Mouse (Mus musculus): ENCODE results near the gene Trappc4. TPM values are rescaled to one million over a fixed set of nuclear protein-coding genes. Genes with fewer than 3 reads are reported as not detected.
"Not testable (repeated sequence)": the region's sequence is repeated elsewhere in the genome, so short reads cannot be mapped to it uniquely, and the experiment has no call there.

Gene Trappc4
- 216 and 244 TPM in 2 replicates for polyA plus RNA-seq (2016; fragmentation: Nextera tagmentation; extraction: Ambion mirVana)

DNA sequence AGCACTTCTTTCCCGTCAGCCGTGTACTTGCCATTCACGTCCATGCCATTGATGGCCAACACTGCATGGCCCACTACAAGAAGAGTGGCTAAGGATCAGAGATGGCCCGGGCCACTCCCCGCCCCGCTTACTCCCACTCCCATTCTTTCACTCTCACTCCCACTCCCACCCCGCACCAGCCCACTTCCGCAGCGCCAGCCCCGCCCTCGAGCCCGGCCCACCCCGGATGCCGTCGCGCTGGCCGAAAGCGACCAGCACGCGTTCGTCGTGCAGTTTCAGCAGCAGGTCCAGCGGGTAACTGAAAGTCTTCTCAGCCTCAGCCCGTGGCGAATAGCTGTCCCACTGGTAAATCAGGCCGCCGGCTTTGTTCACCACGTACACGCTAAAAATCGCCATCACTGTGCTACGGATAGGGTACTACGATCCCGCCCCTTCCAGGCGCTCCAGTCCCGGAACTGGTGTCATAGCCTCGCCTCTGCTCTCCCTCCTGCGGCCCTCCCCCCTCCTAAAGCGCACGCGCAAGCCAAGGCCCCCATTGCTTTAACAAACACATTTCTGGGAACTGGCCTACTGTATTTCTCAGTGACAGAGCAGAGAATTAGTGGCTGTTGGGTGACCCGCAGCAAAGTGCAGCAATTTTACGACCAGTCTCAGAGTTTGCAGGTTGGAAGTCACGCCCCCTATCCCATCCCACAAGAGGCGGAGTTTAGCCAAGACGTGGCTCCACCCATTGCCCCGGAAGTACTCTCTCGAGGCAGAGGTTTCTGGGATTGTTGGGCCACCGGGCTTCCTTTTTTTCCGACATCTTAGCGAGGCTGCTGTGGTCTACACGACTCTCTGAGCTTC is at the start of gene Trappc4, which contains the start of gene Rps25:
Trappc4 (minus strand) TSS at position 695 of the 846 bp plus-strand sequence.
Rps25 (plus strand) TSS at position 234 of the 846 bp plus-strand sequence.
- under 1% methylated on average over 51 of the region's 51 CpGs for WGBS
- DNase-seq (ENCODE audit: low spot score) = peak; percentile 97
- peaks cover 75% of the 10 kb centered on the region for H3K36me3 ChIP-seq
- no peaks in the 10 kb centered on the region for H3K9me3 ChIP-seq (replicated peaks)
- peak within 1 kb of the TSS; percentile 93 for H3K4me3 ChIP-seq
- H3K4me1 ChIP-seq = peaks cover 29% of the 10 kb centered on the region
- H3K27ac ChIP-seq (replicated peaks) = peak within 1 kb of the TSS; percentile 94
- no peaks in the 10 kb centered on the region for H3K27me3 ChIP-seq (ENCODE audit: low read depth, poor library complexity, severe bottlenecking)

DNA sequence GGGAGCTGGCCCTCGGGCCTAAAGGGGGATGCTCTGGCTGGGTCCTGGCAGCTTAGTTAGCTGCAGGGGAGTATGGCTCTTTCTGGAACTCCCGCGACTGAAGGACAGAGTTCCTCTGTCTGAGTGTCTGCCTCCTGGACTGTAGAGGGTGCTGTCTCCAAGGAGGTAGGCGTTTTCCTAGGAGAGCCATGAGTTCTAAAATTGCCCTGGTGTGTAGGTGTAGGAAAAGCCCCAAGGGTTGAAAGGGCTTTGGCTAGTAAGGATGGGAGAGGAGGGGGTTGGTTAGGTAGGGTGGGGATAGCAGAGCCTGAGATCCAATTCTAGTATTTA is 47.5 kb upstream of the Trappc4 start, which contains the start of gene Upk2:
Upk2 (minus strand) TSS at position 86 of the 330 bp plus-strand sequence.
- 16% methylated on average over 4 of the region's 4 CpGs for WGBS

DNA sequence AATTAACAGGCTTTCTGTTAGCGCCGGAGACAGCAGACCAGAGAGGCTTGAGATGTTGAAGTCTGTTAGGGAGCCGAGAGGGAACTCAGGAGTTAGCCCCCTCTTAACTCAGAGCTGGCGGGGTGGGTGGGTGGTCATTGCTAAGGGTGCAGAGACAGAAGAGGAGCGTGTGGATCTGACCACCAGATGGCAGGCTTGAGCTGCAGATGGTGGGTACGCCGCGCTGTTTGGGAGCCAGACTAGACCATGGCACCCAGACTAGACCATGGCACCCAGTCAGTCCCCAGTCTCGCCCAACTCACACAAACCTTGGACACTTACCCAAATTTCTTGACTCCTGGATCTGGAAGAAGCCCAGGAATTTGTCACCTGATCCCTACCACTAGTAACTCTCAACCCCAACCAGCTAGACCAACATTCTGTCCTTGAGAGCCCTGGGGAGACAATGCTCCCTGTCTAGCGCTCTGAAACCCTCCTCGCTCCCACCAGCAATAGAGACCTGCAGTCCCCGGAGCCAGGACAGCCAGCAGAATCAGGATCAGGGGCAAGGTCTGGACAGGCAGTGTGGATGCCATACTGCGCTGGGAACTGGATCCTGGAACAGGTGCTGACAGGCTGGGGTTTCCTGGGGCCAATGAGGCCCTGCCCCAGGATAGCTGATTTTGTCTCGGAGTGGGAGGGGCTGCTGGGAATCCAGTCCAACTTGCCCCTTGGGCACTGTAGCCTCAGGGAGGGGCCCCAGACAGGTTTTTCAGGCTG is 46.9 kb upstream of the Trappc4 start:
- Histone ChIP-seq H3K4me1 (peaks cover 43% of the 10 kb centered on the region), H3K36me3 (no peaks in the 10 kb centered on the region), H3K4me3 (no peak overlapping the region), H3K9me3 (replicated peaks) (no peaks in the 10 kb centered on the region), H3K27ac (replicated peaks) (peak overlapping the region; percentile 46; the same call in 1 of the 2 replicates), H3K27me3 (ENCODE audit: low read depth, poor library complexity, severe bottlenecking) (peaks cover 39% of the 10 kb centered on the region)
- peak; percentile 84 for DNase-seq (ENCODE audit: low spot score)
- WGBS = 9% methylated on average over 14 of the region's 14 CpGs

More for the DNA sequence above, 47.5 kb upstream of the Trappc4 start, which contains the start of gene Upk2:
- no peak within 1 kb of the TSS for H3K4me3 ChIP-seq
- H3K27ac ChIP-seq (replicated peaks) = peak within 1 kb of the TSS; percentile 52; the same call in 1 of the 2 replicates
- H3K36me3 ChIP-seq = no peaks in the 10 kb centered on the region
- no peak for DNase-seq (ENCODE audit: low spot score)
- no peaks in the 10 kb centered on the region for H3K9me3 ChIP-seq (replicated peaks)
- H3K4me1 ChIP-seq = peaks cover 43% of the 10 kb centered on the region
- peaks cover 39% of the 10 kb centered on the region for H3K27me3 ChIP-seq (ENCODE audit: low read depth, poor library complexity, severe bottlenecking)

DNA sequence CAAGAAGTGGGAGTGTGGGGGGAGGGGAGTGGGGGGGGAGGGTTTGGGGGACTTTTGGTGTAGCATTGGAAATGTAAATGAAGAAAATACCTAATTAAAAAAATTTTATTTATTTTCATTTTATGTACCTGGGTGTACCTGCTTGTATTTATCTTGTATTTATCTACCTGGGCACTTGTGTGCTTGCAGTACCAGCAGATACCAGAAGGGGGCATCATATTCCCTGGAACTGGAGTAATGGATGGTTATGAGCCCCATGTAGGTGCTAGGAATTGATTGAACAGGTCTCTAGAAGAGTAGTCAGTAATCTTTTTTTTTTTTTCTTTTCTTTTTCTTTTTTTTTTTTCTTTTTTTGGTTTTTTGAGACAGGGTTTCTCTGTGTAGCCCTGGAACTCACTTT is 43.0 kb upstream of the Trappc4 start:
- Histone ChIP-seq H3K9me3 (replicated peaks) (no peaks in the 10 kb centered on the region), H3K27me3 (ENCODE audit: low read depth, poor library complexity, severe bottlenecking) (peaks cover 32% of the 10 kb centered on the region), H3K4me1 (peaks cover 13% of the 10 kb centered on the region), H3K27ac (replicated peaks) (no peak overlapping the region), H3K4me3 (no peak overlapping the region), H3K36me3 (no peaks in the 10 kb centered on the region)
- no peak for DNase-seq (ENCODE audit: low spot score)

DNA sequence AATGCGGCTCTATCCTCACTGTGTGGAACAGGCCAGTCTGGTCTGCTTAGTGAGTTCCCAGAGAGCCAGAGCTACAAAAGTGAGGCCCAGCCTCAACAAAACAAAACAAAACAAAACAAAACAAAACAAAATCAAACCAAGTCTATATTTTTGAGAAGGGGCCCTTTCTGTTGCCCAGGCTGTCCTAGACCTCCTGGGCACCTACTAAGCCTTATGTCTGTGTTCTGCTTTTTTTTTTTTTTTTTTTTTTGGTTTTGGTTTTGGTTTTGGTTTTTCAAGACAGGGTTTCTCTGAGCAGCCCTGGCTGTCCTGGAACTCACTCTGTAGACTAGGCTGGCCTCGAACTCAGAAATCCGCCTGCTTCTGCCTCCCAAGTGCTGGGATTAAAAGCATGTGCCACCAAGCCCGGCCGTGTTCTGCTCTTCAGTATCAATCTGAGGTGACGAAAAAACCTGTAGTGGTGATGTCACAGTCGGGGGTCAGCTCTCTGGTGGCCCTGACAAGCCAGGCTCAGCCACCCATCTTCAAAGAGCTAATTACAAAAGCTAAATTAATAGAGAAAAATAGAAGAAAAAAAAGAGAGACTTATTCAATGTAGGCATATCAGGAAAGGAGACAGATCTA is 37.1 kb upstream of the Trappc4 start:
- not testable (repeated sequence) for H3K36me3 ChIP-seq; H3K27ac ChIP-seq (replicated peaks); H3K4me1 ChIP-seq; H3K27me3 ChIP-seq (ENCODE audit: low read depth, poor library complexity, severe bottlenecking); H3K4me3 ChIP-seq; DNase-seq (ENCODE audit: low spot score); H3K9me3 ChIP-seq (replicated peaks)
- 84% methylated on average over 7 of the region's 7 CpGs for WGBS

DNA sequence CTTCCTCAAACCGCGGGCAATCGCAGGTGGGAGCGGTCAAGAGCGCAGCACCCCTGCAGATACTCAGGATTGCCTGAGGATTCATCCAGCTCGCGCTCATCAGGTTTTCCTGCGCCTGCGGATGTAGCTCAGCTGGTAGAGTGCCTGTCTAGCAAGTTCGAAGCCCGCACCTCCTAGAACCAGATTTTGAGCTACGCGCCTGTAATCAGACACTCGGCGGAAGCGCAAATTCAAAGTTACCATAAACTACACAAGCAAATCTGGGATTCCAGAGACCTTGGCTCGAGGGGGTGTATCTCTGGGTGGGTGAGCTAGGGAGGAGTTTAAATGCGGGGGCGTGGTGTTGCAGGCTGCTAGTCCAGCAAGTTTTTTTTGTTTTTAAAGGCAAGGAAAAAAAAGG is 33.6 kb upstream of the Trappc4 start, which contains the start of gene Foxr1:
Foxr1 (minus strand) TSS at position 176 of the 400 bp plus-strand sequence.
- Histone ChIP-seq H3K27ac (replicated peaks) (no peak within 1 kb of the TSS), H3K36me3 (no peaks in the 10 kb centered on the region), H3K27me3 (ENCODE audit: low read depth, poor library complexity, severe bottlenecking) (no peaks in the 10 kb centered on the region), H3K9me3 (replicated peaks) (no peaks in the 10 kb centered on the region), H3K4me1 (no peaks in the 10 kb centered on the region), H3K4me3 (no peak within 1 kb of the TSS)
- no peak for DNase-seq (ENCODE audit: low spot score)
- WGBS = 77% methylated on average over 19 of the region's 19 CpGs

DNA sequence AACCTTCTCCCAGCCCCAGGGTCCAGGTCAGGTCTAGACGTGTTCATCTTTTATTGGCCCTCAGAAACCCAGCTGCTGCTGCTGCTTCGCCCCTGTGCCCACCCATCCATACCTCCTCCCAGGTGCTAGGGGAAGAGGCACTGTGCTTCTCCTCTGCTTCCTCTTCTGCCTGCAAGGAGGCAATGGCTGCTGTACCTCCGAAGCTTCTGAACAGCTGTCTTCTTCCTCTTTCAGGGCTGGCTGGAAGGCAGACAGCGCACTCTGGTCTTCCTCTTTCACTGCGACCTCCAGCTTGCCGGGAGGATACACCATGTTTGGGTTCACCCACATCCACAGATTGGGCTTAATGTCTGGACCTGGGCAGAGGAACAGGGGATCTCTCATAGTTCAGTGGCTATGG is 28.3 kb upstream of the Trappc4 start:
- DNase-seq (ENCODE audit: low spot score) = no peak

DNA sequence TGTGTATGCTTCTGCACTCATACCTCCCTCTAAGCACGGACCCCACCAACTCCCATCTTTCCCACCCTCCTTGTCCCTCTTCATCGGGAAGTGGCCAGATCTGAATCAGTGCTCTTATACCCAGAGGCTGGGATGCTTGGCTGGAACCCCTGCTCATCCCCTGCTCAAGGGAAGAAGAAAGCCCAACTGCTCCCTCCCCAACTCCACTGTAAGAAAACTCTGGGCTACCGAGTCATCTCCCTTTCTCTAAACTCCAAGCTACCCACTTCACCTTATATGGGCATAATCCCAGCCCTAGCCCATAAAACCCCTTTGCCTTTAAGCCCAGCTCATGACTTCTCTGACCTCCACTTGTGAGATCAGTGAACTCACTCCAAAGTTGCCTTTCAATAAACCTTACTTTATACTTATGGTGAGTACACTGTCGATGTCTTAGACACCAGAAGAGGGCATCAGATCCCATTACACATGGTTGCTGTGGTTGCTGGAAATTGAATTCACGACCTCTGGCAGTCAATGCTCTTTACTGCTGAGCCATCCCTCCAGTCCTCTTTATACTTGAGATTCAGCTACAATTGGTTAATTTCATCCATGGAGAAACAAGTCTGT is 25.3 kb upstream of the Trappc4 start:
- no peaks in the 10 kb centered on the region for H3K36me3 ChIP-seq
- 61% methylated on average over 5 of the region's 5 CpGs for WGBS
- DNase-seq (ENCODE audit: low spot score) = no peak

More for the DNA sequence above, 28.3 kb upstream of the Trappc4 start:
- H3K27ac ChIP-seq (replicated peaks) = no peak overlapping the region
- no peaks in the 10 kb centered on the region for H3K36me3 ChIP-seq
- H3K9me3 ChIP-seq (replicated peaks) = no peaks in the 10 kb centered on the region
- 84% methylated on average over 6 of the region's 6 CpGs for WGBS
- no peaks in the 10 kb centered on the region for H3K27me3 ChIP-seq (ENCODE audit: low read depth, poor library complexity, severe bottlenecking)
- H3K4me1 ChIP-seq = peaks cover 8% of the 10 kb centered on the region
- H3K4me3 ChIP-seq = no peak overlapping the region

DNA sequence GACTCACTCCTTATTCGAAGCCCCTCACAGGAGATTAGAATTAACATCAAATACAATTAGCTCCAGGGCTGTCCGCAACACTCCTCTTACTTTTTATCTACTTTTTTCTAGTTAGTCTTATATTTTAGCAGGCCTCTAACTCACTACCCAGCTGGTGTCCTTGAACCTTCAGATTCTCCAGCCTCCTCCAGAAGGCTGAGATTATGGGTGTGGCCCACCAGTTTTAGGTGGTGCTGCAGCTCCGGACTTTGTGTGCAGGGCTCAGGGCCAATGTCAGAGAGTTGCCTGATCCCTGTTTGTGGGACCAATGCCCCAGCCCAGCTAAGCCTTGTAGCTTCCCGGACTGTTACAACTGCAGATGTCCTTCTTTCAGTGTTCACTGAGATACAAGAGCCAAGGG is 16.2 kb upstream of the Trappc4 start:
- Histone ChIP-seq H3K9me3 (replicated peaks) (no peaks in the 10 kb centered on the region), H3K4me3 (no peak overlapping the region), H3K36me3 (no peaks in the 10 kb centered on the region), H3K27ac (replicated peaks) (no peak overlapping the region), H3K27me3 (ENCODE audit: low read depth, poor library complexity, severe bottlenecking) (no peaks in the 10 kb centered on the region), H3K4me1 (no peaks in the 10 kb centered on the region)
- DNase-seq (ENCODE audit: low spot score) = no peak
- 86% methylated on average over 4 of the region's 4 CpGs for WGBS

More for the DNA sequence above, 25.3 kb upstream of the Trappc4 start:
- H3K27me3 ChIP-seq (ENCODE audit: low read depth, poor library complexity, severe bottlenecking) = no peaks in the 10 kb centered on the region
- no peaks in the 10 kb centered on the region for H3K9me3 ChIP-seq (replicated peaks)
- H3K4me3 ChIP-seq = no peak overlapping the region
- peaks cover 8% of the 10 kb centered on the region for H3K4me1 ChIP-seq
- H3K27ac ChIP-seq (replicated peaks) = no peak overlapping the region

DNA sequence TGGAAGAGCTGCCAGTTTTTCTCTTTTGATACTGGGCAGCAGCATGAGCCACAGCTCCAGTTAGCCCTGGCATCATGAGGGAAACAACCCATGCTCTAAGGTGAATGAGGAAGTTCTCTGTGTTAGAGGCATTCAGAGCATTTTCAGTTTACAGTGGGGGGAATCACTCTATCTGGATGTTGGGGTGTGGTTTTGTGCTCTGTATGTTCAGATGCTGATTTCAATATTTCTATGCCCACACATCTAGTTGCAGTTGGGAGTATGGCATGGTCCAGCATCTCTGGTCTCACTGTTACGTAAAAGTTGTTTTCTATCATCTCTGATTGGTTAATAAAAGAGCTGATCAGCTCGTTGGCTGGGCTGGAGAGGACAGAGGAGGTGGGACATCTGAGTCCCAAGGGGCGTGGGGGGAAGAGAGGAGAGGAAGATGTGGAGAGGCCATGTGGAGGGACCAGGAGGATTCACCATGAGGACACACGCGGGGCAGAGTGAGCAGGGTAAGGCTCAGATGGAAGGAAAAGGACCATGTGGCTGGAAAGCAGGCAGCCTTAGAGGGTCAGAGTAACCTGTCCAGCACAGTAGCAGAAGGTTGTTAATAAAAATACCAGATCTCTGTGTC is 13.0 kb upstream of the Trappc4 start:
- Histone ChIP-seq H3K36me3 (peaks cover 12% of the 10 kb centered on the region), H3K27me3 (ENCODE audit: low read depth, poor library complexity, severe bottlenecking) (no peaks in the 10 kb centered on the region), H3K4me1 (peaks cover 13% of the 10 kb centered on the region), H3K4me3 (no peak overlapping the region), H3K9me3 (replicated peaks) (no peaks in the 10 kb centered on the region), H3K27ac (replicated peaks) (no peak overlapping the region)
- whole genome bisulfite sequencing = 81% methylated on average over 5 of the region's 5 CpGs
- no peak for DNase-seq (ENCODE audit: low spot score)

DNA sequence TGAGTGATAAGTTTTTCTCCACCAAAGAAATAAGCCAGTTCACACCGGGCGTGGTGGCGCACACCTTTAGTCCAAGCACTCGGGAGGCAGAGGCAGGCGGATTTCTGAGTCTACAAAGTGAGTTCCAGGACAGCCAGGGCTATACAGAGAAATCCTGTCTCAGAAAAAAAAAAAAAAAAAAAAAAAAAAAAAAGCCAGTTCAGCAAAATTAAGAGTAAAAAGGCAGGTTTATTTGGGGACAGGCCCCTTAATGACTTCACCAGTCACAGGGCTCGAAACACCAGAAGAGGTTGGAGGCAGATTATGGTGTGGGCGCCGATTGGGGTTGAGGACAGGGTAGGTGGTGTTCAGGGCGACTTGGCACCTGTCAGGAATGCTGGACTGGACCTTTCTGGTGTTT is 12.3 kb upstream of the Trappc4 start:
- Histone ChIP-seq H3K4me1 (peaks cover 13% of the 10 kb centered on the region), H3K36me3 (peaks cover 15% of the 10 kb centered on the region)
- WGBS = 95% methylated on average over 9 of the region's 9 CpGs
- not testable (repeated sequence) for H3K27me3 ChIP-seq (ENCODE audit: low read depth, poor library complexity, severe bottlenecking); H3K4me3 ChIP-seq; H3K27ac ChIP-seq (replicated peaks); DNase-seq (ENCODE audit: low spot score); H3K9me3 ChIP-seq (replicated peaks)
